Mouse (Mus musculus) megakaryocyte, embryonic 14.5 days (primary cell): ENCODE measurements at regions not wholly inside any gene's neighbourhood (a gene's known extent, or its start where the extent isn't known, plus 50 kb on each side); places are given as distances from the start of the nearest gene placed in this dataset.

Experiments
- FLI1 ChIP-seq: IDR thresholded peaks from 2 replicates; pipeline ENCODE4 v1.6.1; 2012; ENCODE audit warnings: low read length, inconsistent platforms, mixed read lengths
- GATA1 ChIP-seq: IDR thresholded peaks from 3 replicates; pipeline ENCODE4 v1.6.1; 2012; ENCODE audit warnings: mixed read lengths, low read length, inconsistent platforms, borderline replicate concordance

DNA sequence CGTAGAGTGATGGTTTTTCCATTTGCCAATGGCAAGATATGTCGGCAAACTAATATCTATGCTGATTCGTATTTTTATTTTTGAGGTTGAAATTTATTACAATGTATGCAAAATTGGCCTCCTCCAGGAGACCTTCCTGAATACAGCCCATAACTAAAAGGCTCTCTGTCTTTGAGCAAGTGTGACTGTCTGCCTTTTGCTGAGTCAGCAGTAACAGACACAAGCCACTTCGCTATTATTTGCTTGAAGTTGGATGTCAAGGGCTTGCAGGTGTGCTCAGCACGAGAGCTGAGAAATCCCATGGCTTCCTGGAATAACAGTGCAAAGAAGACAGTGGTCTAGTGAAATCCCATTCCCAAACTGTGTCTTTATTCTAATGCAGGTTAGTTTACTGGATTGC is 56.9 kb downstream of the Dmrt2 start:
- TF ChIP-seq GATA1 (no peak), FLI1 (no peak)
